Mouse (Mus musculus) B cell, adult 2 months (primary cell): Measurements from ENCODE around the gene Pomt1.

ENCODE experiments used
- DNase-seq, 2 experiments: peaks; one replicate each; pipeline ENCODE4 v3.0.0; 2022

Pomt1 gene

DNA sequence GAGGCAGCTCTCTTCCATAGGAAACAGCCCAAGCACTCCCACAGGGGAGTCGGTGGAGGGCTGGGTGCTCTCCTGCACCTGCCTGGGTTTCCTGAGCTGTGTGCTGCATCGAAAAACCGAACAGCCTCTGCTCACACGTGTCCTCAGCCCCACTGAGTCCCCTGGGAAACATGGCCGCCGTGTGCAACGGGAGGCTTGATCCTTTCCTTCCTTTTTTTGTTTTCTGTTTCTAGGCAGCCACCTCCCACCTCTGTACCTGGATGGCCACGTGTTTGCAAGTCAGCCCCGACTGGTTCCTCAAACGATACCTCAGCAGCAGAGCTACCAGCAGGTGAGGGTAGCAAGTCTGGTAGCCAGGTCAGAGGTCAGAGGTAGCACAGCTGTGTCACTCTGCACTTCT lies 14.3 kb upstream of the Pomt1 start:
- peak; percentile 48 to 58 for DNase-seq

DNA sequence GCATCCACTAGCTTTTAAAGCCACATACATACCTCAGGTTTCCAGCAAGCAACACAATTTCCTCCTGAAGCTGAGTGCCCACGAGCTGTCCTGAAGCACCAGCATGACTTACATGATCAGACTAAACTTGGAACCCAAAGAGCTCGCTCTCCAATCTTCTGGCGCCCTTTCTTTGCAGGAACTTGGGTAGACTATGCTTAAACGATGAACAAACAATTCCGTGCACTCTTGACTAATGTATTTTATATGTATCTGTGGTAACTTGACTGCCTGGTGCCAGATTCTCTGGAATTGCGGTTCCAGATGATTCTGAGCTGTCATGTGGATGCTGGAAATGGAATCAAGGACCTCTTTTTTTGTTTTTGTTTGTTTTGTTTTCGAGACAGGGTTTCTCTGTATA lies 957 bp upstream of the Pomt1 start:
- no peak for DNase-seq

DNA sequence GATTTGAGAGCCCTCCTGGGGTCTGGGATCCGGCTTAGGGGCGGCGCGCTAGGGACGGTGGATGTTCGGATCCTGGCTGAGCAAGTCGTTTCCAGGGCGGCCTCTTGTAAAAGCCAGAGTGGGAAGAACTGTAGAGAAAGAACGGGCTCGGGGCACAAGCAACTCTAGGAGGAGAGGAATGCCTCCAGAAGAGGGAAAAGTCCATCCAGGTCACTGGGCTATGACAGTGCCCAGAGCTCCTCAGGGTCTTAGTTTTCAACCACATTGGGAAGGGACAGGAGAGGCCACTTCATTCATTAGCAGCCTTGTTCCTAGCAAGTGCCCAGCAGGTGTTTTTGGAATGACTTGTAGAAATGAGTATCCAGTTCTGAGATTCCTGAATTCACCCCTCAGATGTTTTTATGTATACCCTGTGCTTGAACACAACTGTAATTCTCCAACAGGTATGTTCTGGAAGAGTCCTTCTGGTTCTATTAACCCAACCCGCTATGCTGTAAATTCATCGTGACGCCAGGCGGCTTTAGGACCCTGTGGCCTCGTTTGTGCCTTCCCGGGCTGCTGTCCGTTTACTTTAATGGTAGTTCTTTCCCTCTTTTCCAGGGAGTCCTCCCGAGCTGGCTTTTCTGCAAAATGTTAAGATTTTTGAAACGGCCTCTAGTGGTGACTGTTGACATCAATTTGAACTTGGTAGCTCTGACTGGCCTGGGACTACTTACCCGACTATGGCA lies 534 bp downstream of the Pomt1 start:
- DNase-seq = peak; percentile 38 to 44

DNA sequence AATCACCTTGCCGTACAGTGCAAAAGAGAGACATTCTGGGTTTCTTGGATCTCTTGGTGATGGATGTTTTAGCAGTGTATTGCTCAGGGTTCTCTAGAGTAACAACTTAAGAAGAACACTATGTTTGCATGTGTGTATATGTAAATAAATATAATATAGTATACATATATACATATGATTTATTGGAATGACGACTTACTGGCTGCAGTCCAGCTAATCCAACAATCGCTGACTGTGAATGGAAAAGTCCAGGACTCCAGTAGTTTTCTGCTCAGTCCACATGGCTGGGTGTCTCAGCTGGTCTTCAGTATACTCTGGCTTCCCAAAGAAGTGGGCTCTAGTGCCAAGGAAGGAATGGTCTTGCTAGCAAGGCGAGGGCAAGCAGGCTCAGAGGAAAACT lies 1.2 kb downstream of the Pomt1 start:
- DNase-seq = no peak

DNA sequence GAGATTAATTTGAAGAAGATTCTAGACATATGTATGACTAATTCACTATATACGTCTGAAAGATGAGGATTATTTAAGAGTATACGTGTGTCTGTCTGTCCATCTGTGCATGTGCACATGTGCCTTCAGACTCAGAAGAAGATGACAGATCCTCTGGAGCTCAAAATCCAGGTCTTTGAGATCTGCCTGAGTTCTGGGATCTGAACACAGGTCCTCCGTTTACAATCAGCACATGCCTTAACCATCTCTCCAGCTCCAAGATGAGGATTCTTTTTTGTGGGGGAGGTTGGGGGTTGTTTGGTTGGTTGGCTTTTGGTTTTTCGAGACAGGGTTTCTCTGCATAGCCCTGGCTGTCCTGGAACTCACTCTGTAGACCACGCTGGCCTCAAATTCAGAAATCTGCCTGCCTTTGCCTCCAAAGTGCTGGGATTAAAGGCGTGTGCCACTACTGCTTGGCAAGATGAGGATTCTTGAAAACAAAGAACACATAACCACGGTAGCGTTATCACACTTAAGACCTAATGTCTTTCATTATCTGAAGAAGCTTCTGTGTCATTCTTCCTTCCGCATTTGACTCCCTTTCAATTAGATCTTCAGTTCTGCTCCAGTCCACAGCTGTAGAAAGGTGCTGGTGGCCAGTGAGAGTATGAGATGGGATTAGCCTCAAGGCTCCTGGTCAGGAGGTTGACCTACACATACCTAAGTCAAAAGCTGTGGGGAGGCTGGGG lies 2.5 kb downstream of the Pomt1 start:
- no peak for DNase-seq

DNA sequence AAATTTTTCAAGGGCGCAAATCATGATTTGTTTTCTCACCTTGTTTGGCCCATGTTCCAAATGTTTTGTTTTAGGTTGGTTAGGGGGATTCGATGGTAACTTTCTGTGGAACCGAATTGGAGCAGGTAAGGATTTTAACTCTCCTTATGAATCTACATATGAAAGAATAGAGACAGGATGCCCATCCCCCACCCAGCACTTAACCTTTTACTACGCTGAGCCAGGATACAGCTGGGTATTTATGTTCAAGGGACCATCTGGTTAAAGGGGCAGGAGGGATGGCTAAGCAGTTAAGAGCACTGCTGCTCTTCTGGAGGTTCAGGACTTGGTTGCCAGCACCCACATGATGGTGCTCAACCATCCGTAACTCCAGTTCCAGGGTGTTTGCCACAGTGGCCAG lies 4.2 kb downstream of the Pomt1 start:
- no peak for DNase-seq

DNA sequence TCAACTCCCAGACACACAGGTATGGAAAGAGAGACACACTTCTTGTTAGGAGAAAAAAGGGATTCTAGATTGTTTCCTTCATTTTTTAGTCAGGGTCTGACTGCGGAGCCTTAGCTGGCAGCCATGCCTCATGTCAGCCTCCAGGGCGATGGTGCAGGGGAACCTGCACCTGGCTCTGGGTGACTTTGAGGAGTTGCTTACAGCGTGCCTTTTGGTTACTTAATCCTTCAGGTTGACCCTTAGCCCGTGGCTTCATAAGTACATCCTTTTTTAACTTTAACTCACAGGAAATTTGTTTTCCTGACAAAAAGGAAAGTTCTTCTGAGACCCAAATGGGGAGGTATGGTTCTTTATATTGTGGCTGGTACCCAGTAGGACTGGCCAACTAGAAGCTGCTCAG lies 6.6 kb downstream of the Pomt1 start:
- no peak for DNase-seq

DNA sequence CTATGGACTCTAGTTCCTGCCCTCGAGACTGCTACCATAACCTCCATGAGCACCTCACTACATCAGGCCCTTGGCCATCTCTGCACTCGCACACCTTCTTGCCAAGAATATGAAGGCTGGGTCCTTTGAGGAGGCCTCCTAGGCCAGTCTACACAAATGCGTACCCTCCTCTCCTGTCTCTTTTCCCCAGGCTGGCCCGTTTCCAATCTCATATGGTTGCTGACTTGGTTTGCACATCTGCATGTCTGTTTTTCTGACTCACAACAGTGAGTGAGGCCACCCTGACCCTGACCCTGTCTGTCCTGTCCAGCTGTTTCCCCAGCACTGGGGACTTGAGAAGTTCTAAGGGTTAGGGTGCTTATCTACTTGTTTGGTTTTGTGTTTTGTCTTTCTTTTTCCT lies 10.4 kb downstream of the Pomt1 start:
- DNase-seq = no peak

DNA sequence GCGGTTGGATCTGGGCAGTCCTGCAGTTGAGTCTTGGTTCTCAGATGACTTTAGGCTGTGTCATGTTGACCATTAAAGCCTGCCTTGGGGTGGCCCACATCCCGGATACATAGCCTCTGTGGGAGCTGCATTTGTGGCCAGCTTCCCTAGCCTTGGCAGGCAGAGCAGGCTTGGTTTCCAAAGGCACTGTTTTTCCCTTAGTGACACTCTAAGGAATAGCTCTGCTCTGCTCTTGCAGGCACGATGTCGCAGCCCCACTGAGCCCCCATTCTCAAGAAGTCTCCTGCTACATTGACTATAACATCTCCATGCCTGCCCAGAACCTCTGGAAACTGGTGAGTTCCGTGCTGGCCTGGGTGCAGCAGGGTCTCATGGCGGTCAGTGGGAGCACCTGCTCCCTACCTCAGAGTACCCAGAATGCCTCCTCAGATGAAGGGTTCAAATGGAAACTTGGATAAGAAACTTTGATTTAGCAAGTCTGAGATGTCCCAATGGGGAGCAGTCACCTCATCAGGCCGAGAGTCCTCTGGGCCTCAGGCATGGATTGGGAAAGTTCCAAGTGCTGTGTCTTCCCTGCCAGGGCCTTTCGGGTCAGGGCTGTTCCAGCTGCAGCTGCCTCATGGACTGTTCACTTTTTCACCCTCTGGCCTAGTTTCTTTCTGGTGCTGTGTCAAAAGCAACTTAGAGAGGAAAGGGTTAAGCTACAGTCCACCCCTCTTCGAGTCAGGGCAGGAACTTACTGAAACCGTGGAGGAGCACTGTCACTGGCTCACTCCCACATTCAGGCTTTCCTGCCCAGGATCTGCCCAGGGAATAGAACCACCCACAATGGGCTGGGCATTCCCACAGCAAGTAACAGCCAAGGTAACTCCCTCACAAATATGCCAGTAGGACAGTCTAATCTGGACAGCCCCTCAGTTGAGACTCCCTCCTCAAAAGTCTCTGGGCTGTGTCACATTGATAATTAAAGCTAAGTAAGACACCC lies 12.3 kb downstream of the Pomt1 start:
- no peak for DNase-seq

DNA sequence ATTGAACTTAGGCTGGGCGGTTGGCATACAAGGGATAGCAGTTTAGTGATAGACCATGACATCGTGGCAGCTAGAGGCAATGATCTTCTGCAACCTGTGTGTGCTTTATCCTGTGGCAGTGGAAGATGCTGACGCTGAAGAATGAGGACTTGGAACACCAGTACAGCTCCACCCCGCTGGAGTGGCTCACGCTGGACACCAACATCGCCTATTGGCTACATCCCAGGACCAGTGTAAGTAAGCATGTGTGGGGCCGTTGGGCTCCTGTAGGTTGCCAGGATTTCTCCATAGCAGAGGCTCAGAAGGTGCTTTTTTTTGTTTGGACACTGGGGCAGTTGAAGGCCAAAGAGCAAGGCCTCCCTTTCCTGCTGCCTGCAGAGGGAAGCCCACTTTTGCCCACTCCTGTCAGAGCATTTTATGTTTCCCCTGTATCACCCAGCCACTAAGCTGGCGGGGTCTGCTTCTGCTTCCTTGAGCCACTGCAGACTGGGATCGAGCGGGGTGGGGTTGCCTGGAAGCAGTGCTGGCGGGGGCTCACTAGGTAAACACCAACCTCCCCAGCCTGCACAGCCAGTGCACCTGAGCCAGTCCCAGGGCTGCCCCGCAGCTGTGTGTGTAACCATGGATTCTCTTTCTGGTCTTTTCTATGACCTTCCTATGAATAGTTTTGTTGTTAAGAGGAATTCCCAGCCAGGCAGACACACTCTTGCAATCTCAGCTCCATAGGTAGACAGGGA lies 15.6 kb downstream of the Pomt1 start:
- no peak for DNase-seq

DNA sequence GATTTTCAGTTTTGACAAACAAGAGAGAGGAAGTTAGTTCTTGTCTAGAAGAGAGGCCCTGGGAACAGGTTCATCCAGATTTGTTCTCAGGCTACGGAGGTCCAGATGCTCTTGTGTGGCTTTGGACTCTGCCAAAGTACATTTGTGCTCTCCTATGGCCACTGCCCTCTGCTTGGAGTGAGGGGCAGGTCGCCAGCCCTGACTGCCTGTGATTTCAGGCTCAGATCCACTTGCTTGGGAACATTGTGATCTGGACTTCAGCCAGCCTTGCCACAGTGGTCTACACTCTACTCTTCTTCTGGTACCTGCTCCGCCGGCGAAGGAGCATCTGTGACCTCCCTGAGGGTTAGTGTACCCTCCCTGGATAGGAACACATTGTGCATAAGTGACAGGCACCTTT lies 16.3 kb downstream of the Pomt1 start:
- no peak for DNase-seq

DNA sequence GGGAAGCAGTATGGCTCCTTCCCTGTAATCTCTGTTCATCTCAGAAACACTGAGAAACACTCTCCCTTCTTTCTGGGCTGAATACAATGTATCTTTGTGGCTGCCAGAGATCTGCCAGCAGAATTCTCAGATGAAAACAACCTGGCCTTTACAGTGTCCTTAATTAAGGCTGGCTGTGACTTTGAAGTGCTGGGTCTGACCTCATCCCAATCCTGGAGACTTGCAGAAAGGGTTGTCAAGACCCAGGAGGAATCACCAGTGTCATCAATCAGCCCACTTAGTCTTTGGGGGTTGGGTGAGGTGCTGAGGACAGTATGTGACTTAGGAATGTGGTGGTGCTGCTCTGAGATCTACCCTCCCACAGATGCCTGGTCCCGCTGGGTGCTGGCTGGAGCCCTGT lies 17.0 kb downstream of the Pomt1 start:
- no peak for DNase-seq

DNA sequence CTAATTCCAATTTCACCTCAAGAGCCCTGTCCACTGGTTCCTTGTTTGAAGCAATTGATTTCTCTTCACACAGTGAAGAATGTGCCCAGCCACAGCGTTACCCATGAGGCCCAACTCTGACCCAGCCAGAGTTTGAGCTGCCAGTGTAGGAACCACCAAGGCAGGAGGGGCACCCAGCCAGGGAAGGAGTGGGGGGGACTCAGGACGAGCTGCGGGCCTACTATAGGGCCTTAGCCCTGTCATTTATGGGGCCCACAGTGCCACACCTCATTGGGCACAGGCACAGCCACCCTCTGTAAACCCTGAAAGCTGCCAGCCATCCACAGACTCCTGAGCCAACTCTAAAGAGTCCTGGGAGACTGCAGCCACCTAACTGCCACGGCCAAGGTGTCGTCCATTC lies 18.2 kb downstream of the Pomt1 start:
- DNase-seq = no peak

DNA sequence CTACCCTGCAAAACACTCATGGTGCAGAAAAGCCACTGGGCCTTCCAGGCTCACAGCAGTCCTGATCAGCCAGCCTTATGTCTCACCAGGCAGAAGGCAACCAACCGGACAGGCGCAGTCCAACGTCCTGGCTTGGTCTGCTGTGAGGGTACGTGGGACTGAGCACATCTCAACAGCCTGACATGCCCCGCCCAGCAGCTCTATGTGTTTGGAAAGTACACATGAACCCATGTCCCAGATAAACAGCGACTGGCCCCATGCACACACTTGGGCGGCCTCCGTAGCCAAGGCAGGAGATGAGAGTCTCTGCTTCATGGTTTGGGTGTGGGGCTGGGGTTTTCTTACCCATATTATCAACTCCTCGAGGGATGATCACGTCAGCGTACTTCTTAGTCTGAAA lies 19.9 kb downstream of the Pomt1 start:
- no peak for DNase-seq

DNA sequence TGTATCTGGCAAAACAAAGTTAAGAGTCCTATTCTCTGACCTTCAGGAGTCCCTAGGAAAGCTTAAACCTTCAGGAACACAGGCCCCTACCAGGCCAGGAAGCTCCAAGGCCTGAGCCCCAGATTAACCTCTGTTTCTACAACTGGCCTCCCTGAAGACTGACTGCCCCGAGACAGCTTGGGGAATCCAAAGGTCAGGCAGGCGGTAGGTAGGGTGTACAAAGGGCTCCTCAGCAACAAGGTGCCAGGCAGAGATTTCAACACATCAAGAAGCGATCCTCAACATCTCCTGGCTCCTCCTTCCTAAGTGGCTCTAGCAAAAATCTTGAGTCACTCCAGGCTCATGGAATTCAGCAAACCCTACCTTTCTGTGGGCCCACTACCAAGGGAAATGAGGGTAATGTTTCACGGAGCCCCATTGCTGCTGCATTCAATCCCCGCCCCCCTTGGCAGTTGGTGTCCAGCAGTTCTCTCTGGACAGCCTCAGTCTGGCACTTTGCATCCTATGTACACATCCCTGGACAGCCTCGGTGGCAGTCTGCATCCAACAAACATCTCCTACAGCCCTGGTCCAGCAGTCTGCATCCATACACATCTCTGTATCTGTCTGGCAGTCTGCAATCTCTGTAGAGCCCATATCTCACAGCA lies 22.6 kb downstream of the Pomt1 start:
- DNase-seq = no peak

DNA sequence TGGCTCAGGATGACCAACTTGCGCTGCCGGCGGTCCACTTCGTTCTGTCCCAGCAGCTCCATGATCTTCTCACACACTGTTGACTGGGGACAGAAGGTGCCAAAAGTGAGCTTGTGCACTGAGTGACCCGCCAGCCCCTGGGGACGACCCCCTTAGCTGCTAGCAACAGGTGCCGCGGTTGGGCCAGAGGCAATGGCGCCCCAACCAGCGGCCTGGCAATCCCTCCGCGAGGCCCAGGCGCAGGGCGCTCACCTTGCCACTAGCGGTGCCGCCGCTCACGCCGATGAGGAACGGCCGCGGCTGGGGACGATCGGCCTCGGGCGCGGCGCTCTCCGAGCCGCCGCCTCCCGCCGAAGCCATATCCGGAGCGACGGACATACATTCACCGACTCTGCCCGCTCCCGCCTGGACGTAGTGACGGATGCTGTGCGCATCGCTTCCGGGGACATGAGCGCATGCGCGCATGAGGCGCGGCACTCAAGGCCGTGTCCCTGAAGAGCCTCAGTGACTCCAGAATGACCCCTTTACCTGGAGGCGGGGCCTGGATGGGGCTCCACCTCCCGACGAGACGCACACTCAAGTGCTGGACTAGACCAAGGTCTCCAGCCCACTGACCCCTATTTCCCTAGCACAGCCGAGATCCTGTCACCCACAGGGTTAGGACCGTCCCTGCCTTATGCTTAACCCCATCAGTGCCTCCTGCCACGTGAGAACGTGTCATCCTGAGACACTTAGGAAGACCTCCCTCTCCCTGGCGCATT lies 23.4 kb downstream of the Pomt1 start, which contains the start of gene Uck1:
Gene Uck1 (minus strand): TSS at position 503 of the 761 bp plus-strand sequence.
- DNase-seq = peak; percentile 87 to 90

DNA sequence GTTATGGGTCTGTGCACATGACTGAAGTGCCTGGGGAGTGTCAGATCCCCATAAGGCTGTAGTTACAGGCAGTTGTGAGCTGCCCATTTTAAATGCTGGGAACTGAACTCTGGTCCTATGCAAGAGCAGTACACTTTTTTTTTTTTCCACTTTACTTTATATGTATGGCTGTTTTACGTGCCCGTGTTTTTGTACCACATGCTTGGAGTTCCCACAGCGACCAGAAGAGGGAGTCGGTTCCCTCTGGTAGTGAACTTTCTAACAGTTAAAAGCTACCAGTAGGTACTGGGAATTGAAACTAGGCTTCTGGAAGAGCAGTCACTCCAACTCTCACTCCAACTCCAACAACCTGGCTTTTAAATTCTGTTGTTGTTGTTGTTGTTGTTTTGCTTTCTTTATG lies 24.2 kb downstream of the Pomt1 start:
- DNase-seq = peak; percentile 79 to 81

DNA sequence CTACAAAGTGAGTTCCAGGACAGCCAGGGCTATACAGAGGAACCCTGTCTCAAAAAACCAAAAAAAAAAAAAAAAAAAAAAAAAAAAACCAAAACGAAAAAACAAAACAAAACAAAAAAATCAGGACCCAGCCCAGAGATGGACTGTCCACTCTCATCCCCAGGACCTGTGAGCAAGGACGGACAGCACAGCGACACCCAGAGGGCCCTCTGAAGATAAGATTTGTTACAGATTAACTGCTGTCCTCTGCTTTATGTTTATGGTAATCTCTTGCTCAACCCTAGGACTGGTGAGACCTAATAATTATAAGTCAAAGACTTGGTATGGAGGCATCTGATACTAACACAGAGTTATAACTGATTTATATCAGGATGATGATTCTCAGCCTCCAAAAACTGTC lies 39.4 kb downstream of the Pomt1 start:
- DNase-seq = no peak

DNA sequence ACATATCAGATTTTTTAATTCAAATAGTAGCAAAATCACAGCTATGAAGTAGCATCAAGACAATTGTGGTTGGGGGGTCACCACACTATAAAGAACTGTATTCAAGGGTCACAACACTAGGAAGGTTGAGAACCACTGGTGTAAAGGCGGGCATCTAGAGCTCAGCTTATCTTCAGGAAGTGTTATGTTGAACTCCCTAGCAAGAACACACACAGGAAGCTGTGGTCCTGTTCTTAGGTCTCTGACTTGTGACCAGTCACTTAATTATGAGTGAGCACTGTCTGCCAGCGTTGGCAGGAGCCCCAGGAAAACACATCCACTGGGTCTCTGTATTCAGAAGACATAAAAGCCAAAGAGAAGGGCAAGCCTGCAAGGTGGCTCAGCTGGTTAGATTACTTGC lies 45.9 kb downstream of the Pomt1 start:
- no peak for DNase-seq

DNA sequence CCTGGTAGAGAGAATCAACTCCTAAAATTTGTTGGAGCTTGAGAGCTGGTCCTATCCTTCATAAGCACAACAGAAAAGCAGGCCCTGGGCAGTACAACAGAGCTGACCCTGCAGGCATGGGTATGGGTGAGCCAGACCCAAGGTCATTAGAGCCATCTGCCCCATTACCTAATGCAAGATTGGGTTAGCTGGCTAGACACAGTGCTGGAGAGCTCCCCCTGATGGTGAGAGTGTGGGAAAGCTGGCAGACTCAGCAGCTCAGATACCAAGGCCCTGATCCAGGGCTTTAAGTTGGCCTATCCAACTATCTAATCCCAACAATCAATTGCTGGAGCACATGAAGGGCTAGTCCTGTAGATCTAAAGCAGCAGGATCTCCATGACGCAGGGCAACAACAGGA lies 46.3 kb downstream of the Pomt1 start:
- peak; percentile 69 to 73 for DNase-seq

DNA sequence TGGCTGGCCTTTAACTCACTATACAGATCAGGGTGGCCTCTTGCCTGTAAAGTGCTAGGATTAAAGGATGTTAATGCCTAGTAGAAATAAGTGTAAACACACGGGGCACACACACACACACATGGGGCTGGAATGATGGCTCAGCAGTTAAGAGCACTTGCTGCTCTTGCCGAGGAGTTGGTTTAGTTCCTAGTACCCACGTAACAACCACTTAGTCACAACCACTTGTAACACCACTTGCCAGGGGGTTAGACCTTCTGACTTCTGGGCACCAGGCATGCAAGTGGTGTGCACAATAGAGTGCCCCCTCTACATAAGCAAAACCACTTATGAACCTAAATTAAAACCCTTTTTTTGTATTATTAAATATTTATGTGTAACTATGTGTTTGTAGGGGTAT lies 47.6 kb downstream of the Pomt1 start:
- DNase-seq = no peak
